Mouse (Mus musculus) liver, embryonic 16.5 days (tissue): ENCODE data around the gene Foxs1. TPM values are rescaled to one million over a fixed set of nuclear protein-coding genes. Genes with fewer than 3 reads are reported as not detected.
A peak's percentile ranks its signal among the peaks of the same experiment; 100 is the strongest.

ENCODE experiments used
- ATAC-seq: fragments of 200-750 bp; cut with Nextera tagmentation; 2 replicates; pipeline ENCODE4 v1.8.0; 2017; ENCODE audit warnings: low read depth, mild to moderate bottlenecking, moderate number of reproducible peaks, moderate library complexity
- H3K27ac ChIP-seq: fragments of 300-500 bp; sonication (generic); 2 replicates; pipeline ENCODE4 v1.5.1; 2014; ENCODE audit warnings: mild to moderate bottlenecking, low read length
- H3K27me3 ChIP-seq: fragments of 300-500 bp; sonication (generic); 2 replicates; pipeline ENCODE4 v1.6.1; 2014; ENCODE audit warnings: low read depth, low read length, mixed read lengths; ENCODE audit not compliant: control insufficient read depth, insufficient read depth
- H3K36me3 ChIP-seq: fragments of 300-500 bp; sonication (generic); 2 replicates; pipeline ENCODE4 v1.6.1; 2014; ENCODE audit warnings: mild to moderate bottlenecking; ENCODE audit not compliant: control insufficient read depth, insufficient read depth
- H3K4me1 ChIP-seq: fragments of 300-500 bp; sonication (generic); 2 replicates; pipeline ENCODE4 v1.6.1; 2014; ENCODE audit warnings: low read depth, low read length, mixed read lengths; ENCODE audit not compliant: control insufficient read depth
- H3K4me2 ChIP-seq: fragments of 300-500 bp; sonication (generic); 2 replicates; pipeline ENCODE4 v1.6.1; 2014; ENCODE audit warnings: low read depth, low read length, mixed read lengths
- H3K4me3 ChIP-seq: fragments of 300-500 bp; sonication (generic); 2 replicates; pipeline ENCODE4 v1.5.1; 2014; ENCODE audit warnings: low read depth, mild to moderate bottlenecking, low read length
- H3K9ac ChIP-seq: fragments of 300-500 bp; sonication (generic); 2 replicates; pipeline ENCODE4 v1.6.1; 2014; ENCODE audit warnings: low read depth, low read length
- H3K9me3 ChIP-seq: fragments of 300-500 bp; sonication (generic); replicated peaks from 2 replicates; pipeline ENCODE4 v1.6.1; 2016; ENCODE audit warnings: low read length; ENCODE audit not compliant: control insufficient read depth
- WGBS: fragments of 180-500 bp; shearing (Covaris S2); extraction: QIAGEN DNeasy Blood & Tissue Kit; methylation state at CpG from one replicate; pipeline ENCODE4 v1.1.7; 2014; ENCODE audit not compliant: insufficient replicate concordance; 5-methylcytosine and 5-hydroxymethylcytosine counted together
- polyA plus RNA-seq: library from polyadenylated mRNA; unstranded; fragments of >200 nt; fragmentation: Nextera tagmentation; extraction: Ambion mirVana; gene quantifications from 2 replicates; pipeline ENCODE4 v1.2.1, GENCODE M21; 2015

The Foxs1 gene
- polyA plus RNA-seq, 1 experiment from 2014 or later, result 0.21 TPM

DNA sequence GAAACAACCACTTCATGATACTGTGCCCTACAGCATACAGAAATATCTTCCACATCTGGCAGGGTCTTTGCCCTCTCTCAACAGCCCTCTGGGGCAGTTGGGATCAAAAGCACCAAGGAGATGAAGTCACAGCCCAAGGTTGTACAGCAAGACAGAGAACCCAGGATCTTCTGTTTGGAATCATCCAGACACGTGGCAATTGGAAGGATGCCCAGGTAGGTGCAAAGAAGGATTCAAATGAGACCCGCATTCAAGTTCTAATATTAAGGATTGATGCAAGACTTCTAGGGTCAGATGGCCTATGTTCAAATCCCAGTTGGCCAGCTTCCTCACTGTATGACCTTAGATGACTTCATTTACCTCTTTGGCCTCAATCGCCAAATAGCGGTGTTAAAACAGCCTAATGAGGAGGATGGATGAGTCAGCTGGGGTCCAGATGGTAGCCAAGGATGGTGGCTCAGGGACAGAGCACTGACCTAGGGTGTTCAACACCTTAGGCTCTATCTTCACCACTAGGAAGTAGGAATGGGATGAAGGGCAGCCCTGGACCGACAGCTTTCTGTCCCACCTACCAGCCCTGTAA is 15.5 kb upstream of the Foxs1 start:
- WGBS, result 61% methylated on average over 5 of the region's 5 CpGs
- no peaks in the 10 kb centered on the region for H3K36me3 ChIP-seq
- no peak overlapping the region for H3K27ac ChIP-seq
- no peak overlapping the region for H3K9ac ChIP-seq
- H3K4me2 ChIP-seq, result no peak overlapping the region
- no peaks in the 10 kb centered on the region for H3K9me3 ChIP-seq
- no peaks in the 10 kb centered on the region for H3K4me1 ChIP-seq
- no peak overlapping the region for H3K4me3 ChIP-seq
- peaks cover 49% of the 10 kb centered on the region for H3K27me3 ChIP-seq
- ATAC-seq, result no peak

DNA sequence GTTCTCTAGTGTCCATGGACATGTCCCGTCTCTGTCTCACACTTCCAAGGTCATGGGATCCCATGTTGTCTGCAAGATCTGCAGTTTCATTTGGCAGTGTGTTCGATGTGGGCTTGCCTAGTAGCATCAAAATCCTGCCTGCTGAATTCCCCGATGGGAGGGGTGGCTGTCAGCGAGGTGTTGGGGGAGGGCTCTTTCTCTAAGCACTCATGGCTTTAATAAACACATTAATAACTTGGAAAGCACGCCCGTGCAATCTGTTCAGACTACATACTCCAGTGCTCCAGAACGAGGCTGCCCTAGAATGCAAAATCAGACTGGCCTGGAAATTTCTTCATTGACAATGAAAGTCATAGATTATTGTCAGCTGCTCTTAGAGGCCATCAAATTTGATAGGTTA is 14.1 kb upstream of the Foxs1 start:
- H3K9ac ChIP-seq, result no peak overlapping the region
- WGBS, result 44% methylated on average over 7 of the region's 7 CpGs
- ATAC-seq, result no peak

DNA sequence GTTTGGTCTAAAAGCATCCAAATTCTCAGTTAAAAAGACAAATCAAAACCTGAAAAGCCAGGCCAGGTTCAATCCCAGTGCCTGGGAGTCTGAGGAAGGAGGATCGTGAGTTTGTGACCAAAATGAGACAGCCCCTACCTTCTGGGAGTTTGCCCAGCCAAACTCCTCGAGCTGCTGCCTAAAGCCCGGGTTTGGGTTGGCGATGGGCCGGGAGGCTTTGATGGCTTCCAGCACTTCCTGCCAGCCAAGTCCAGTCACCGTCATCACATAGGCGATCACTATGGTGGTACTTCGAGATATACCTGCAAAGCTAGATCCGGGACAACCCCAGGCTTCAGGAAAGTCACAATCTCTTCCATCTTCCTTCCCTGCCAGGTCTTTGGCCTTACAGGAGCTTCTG is 11.0 kb upstream of the Foxs1 start:
- Histone ChIP-seq H3K9me3 (no peaks in the 10 kb centered on the region), H3K4me2 (no peak overlapping the region), H3K9ac (no peak overlapping the region), H3K27ac (no peak overlapping the region), H3K27me3 (peaks cover 47% of the 10 kb centered on the region), H3K4me3 (no peak overlapping the region), H3K36me3 (no peaks in the 10 kb centered on the region), H3K4me1 (no peaks in the 10 kb centered on the region; the same call in 1 of the 2 replicates)
- ATAC-seq, result no peak
- 36% methylated on average over 9 of the region's 9 CpGs for WGBS

More for the DNA sequence above, 14.1 kb upstream of the Foxs1 start:
- H3K27me3 ChIP-seq, result peaks cover 55% of the 10 kb centered on the region
- no peak overlapping the region for H3K4me3 ChIP-seq
- H3K4me1 ChIP-seq, result no peaks in the 10 kb centered on the region; the same call in 1 of the 2 replicates
- no peak overlapping the region for H3K4me2 ChIP-seq
- no peaks in the 10 kb centered on the region for H3K36me3 ChIP-seq
- H3K27ac ChIP-seq, result no peak overlapping the region
- no peaks in the 10 kb centered on the region for H3K9me3 ChIP-seq

DNA sequence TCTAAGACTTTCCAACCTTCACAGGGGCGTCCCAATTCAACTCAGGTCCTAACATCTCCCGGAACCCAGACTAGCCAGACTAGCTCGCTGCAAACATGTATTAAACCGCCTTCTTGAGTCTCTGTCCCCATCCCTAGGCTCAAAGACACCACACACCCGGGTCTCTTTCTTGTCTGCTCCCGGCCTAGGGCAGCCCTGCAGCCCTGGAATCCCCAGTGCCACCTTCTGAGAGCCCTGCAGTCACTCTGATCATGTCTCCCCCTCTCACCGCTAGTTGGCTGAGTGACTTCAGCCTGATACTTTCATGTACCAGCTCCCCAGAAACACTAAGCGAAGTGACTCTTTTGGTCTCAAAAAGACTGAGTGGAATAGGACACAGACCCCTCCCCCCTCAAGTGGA is 10.6 kb upstream of the Foxs1 start:
- no peak overlapping the region for H3K4me2 ChIP-seq
- 7% methylated on average over 8 of the region's 8 CpGs for WGBS
- no peaks in the 10 kb centered on the region; the same call in 1 of the 2 replicates for H3K4me1 ChIP-seq
- H3K27ac ChIP-seq, result no peak overlapping the region
- no peak overlapping the region; the same call in 1 of the 2 replicates for H3K4me3 ChIP-seq
- no peak for ATAC-seq
- H3K27me3 ChIP-seq, result peaks cover 47% of the 10 kb centered on the region
- no peaks in the 10 kb centered on the region for H3K9me3 ChIP-seq
- no peak overlapping the region for H3K9ac ChIP-seq
- no peaks in the 10 kb centered on the region for H3K36me3 ChIP-seq

- 2% methylated on average over 59 of the region's 65 CpGs for WGBS
- ATAC-seq, result no peak
- H3K36me3 ChIP-seq, result no peaks in the 10 kb centered on the region
- no peak overlapping the region for H3K27ac ChIP-seq
- H3K4me3 ChIP-seq, result peak overlapping the region; percentile 20
- no peaks in the 10 kb centered on the region for H3K9me3 ChIP-seq
- 0 out of 2 replicates have a peak overlapping the region, but pooled peaks have one; percentile 12 for H3K4me2 ChIP-seq
- no peaks in the 10 kb centered on the region; the same call in 1 of the 2 replicates for H3K4me1 ChIP-seq
- peaks cover 47% of the 10 kb centered on the region for H3K27me3 ChIP-seq
- H3K9ac ChIP-seq, result no peak overlapping the region
Measured at GRCm38 (mm10) chr2:152942898-152943515, 10.0 kb upstream of the Foxs1 start.

DNA sequence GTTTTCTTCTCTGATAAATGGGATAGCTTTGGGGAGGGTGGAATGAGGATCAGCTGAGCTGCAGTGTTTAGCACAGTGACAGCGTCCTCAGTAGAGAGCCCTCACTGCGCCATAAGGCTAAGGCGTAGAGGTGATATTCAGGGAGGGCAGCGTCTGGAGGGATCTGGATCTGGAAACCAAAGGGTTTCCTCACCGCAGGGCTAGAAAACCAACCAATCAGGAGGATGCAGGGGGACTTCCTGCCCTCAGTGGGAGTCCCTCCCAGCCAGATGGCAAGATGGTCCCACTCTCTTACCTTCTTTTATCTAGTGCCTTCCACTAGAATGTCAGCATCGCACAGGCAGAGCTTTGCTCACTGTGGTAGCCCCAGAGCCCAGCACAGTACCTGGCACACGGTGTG is 8.8 kb upstream of the Foxs1 start:
- ATAC-seq, result no peak
- Histone ChIP-seq H3K27ac (no peak overlapping the region), H3K27me3 (peaks cover 47% of the 10 kb centered on the region), H3K9ac (no peak overlapping the region), H3K4me3 (no peak overlapping the region), H3K9me3 (no peaks in the 10 kb centered on the region), H3K36me3 (no peaks in the 10 kb centered on the region), H3K4me1 (no peaks in the 10 kb centered on the region; the same call in 1 of the 2 replicates), H3K4me2 (no peak overlapping the region)
- WGBS, result 17% methylated on average over 7 of the region's 7 CpGs

DNA sequence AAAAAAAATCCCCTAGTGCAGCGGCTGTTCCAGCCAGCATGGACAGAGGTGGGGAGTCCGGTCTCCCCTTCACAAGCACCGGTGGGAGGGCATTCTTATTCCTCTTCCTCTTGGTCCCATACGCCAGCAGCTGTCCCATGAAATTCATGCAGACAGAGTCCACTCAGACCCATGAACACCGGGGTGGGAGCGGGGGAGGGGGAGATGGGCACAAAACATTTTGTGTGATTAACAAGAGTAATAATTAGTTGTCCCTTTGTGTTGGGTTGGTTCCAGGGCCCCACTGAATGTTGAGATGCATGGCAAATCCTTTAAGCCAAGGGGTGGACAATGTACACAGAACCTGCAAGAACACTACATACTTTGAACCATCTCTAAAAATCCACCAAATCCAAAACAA is 8.1 kb upstream of the Foxs1 start:
- no peak overlapping the region for H3K9ac ChIP-seq
- no peak for ATAC-seq
- no peaks in the 10 kb centered on the region for H3K36me3 ChIP-seq
- 66% methylated on average over 6 of the region's 6 CpGs for WGBS
- no peaks in the 10 kb centered on the region for H3K9me3 ChIP-seq
- no peak overlapping the region for H3K4me2 ChIP-seq
- H3K27me3 ChIP-seq, result peaks cover 47% of the 10 kb centered on the region
- no peaks in the 10 kb centered on the region; the same call in 1 of the 2 replicates for H3K4me1 ChIP-seq
- no peak overlapping the region for H3K4me3 ChIP-seq
- no peak overlapping the region for H3K27ac ChIP-seq

- Histone ChIP-seq H3K4me1 (no peaks in the 10 kb centered on the region; the same call in 1 of the 2 replicates), H3K4me2 (no peak overlapping the region), H3K36me3 (no peaks in the 10 kb centered on the region), H3K9ac (no peak overlapping the region), H3K4me3 (no peak overlapping the region), H3K9me3 (no peaks in the 10 kb centered on the region), H3K27me3 (peaks cover 43% of the 10 kb centered on the region), H3K27ac (no peak overlapping the region)
- no peak for ATAC-seq
- 3% methylated on average over 4 of the region's 4 CpGs for WGBS
Measured at GRCm38 (mm10) chr2:152939846-152940245, 6.8 kb upstream of the Foxs1 start.

DNA sequence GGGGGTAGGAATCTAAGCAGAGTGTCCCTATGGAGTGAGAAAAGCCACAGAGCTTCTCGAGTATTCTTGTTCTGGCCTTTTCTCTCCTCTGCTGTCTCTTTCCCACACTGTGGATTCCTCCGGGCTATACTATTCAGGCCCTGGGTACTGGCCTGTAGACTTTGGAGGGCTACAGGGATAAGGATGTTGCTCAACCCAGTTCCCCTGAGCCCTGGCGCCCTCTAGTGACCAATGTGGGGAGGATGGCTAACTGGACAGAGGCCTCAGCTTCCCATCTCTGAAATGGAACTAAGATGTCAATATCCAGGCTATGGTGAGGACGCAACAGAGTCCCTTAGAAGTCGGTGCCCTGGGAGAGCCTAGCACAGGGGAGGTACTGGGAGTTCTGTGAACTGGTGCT is 606 bp upstream of the Foxs1 start:
- no peak overlapping the region for H3K27ac ChIP-seq
- no peak for ATAC-seq
- H3K4me1 ChIP-seq, result no peaks in the 10 kb centered on the region
- H3K9ac ChIP-seq, result no peak overlapping the region
- no peak overlapping the region for H3K4me3 ChIP-seq
- no peaks in the 10 kb centered on the region for H3K27me3 ChIP-seq
- no peaks in the 10 kb centered on the region for H3K36me3 ChIP-seq
- 15% methylated on average over 5 of the region's 5 CpGs for WGBS
- H3K4me2 ChIP-seq, result no peak overlapping the region
- no peaks in the 10 kb centered on the region for H3K9me3 ChIP-seq
